Mouse (Mus musculus) gastrocnemius, postnatal 4 days (tissue): ENCODE measurements around the gene Dctn2. TPM values are rescaled to one million over a fixed set of nuclear protein-coding genes. Genes with fewer than 3 reads are reported as not detected.

Source experiments
- total RNA-seq, 2 experiments: library from RNA; stranded (reverse); gene quantifications; 2 replicates each; pipeline ENCODE4 v1.2.3; 2021

The Dctn2 gene
- total RNA-seq, 2 experiments from 2014 or later = 145 to 146 TPM

Other genes starting within 250 kb of the Dctn2 start
- 10 to 100 TPM; 29.2 to 38.5 TPM for gene Tsfm, start 235.5 kb upstream of the Dctn2 start, total RNA-seq
- 10 to 100 TPM; 18.3 to 18.8 TPM for gene Mettl1, start 225.0 kb upstream of the Dctn2 start, total RNA-seq
- gene Eef1akmt3, start 224.9 kb upstream of the Dctn2 start, total RNA-seq = 1 to 10 TPM in 1 of 2 experiments, under 1 TPM in 1; 0.78 to 1.1 TPM
- under 1 TPM; 0.78 to 0.86 TPM for gene Cyp27b1, start 218.1 kb upstream of the Dctn2 start, total RNA-seq
- gene March9, start 206.2 kb upstream of the Dctn2 start, total RNA-seq = 1 to 10 TPM; 1.6 to 1.7 TPM
- 100 to 1,000 TPM; 225 to 253 TPM for gene Cdk4, start 202.8 kb upstream of the Dctn2 start, total RNA-seq
- 10 to 100 TPM; 39.5 to 44.3 TPM for gene Tspan31, start 196.1 kb upstream of the Dctn2 start, total RNA-seq
- 1 to 10 TPM; 1.7 to 2.6 TPM for gene Agap2, start 191.1 kb upstream of the Dctn2 start, total RNA-seq
- 10 to 100 TPM; 42.6 to 42.8 TPM for gene Os9, start 145.2 kb upstream of the Dctn2 start, total RNA-seq
- gene B4galnt1, start 101.1 kb upstream of the Dctn2 start, total RNA-seq = 1 to 10 TPM; 3.4 to 3.6 TPM
- 1 to 10 TPM; 3.8 to 4.3 TPM for gene Slc26a10, start 85.7 kb upstream of the Dctn2 start, total RNA-seq
- 10 to 100 TPM; 40.4 to 43.0 TPM for gene Arhgef25, start 76.3 kb upstream of the Dctn2 start, total RNA-seq
- 10 to 100 TPM; 43.8 to 49.7 TPM for gene Dtx3, start 70.6 kb upstream of the Dctn2 start, total RNA-seq
- 10 to 100 TPM; 11.5 to 12.7 TPM for gene Pip4k2c, start 54.8 kb upstream of the Dctn2 start, total RNA-seq
- gene Kif5a, start 3.0 kb upstream of the Dctn2 start, total RNA-seq = 1 to 10 TPM; 1.2 to 1.4 TPM
- gene Mbd6, start 22.6 kb downstream of the Dctn2 start, total RNA-seq = 10 to 100 TPM; 34.2 to 41.9 TPM
- 10 to 100 TPM; 47.5 to 48.0 TPM for gene Mars, start 45.4 kb downstream of the Dctn2 start, total RNA-seq
- gene Arhgap9, start 55.6 kb downstream of the Dctn2 start, total RNA-seq = 1 to 10 TPM; 2.8 to 3.9 TPM
- 10 to 100 TPM in 1 of 2 experiments, 1 to 10 TPM in 1; 9.0 to 11.8 TPM for gene Gli1, start 75.6 kb downstream of the Dctn2 start, total RNA-seq
- under 1 TPM in 1 of 2 experiments, not detected in 1; 0.08 TPM for gene Inhbe, start 88.0 kb downstream of the Dctn2 start, total RNA-seq
- under 1 TPM in 1 of 2 experiments, not detected in 1; 0.29 TPM for gene Inhbc, start 104.1 kb downstream of the Dctn2 start, total RNA-seq
- 100 to 1,000 TPM in 1 of 2 experiments, 10 to 100 TPM in 1; 87.7 to 101 TPM for gene R3hdm2, start 114.0 kb downstream of the Dctn2 start, total RNA-seq
- 100 to 1,000 TPM; 167 to 205 TPM for gene Stac3, start 235.3 kb downstream of the Dctn2 start, total RNA-seq
- 10 to 100 TPM; 23.6 to 24.1 TPM for gene Ndufa4l2, start 248.6 kb downstream of the Dctn2 start, total RNA-seq